Mouse (Mus musculus) lung, embryonic 16.5 days (tissue): ENCODE measurements around the gene Lix1l. TPM values are rescaled to one million over a fixed set of nuclear protein-coding genes. Genes with fewer than 3 reads are reported as not detected.

Experiments used
- ATAC-seq: fragments of 200-750 bp; cut with Nextera tagmentation; 2 replicates; pipeline ENCODE4 v1.8.0; 2017; ENCODE audit warnings: low read depth, mild to moderate bottlenecking, moderate library complexity
- H3K27ac ChIP-seq: fragments of 300-500 bp; sonication (generic); 2 replicates; pipeline ENCODE4 v1.5.1; 2014; ENCODE audit warnings: mild to moderate bottlenecking, control low read depth, low read length
- H3K27me3 ChIP-seq: fragments of 300-500 bp; sonication (generic); 2 replicates; pipeline ENCODE4 v1.6.1; 2014; ENCODE audit warnings: low read depth, low read length, mixed read lengths; ENCODE audit not compliant: control insufficient read depth, insufficient read depth
- H3K36me3 ChIP-seq: fragments of 300-500 bp; sonication (generic); 2 replicates; pipeline ENCODE4 v1.6.1; 2014; ENCODE audit warnings: low read length; ENCODE audit not compliant: control insufficient read depth, insufficient read depth
- H3K4me1 ChIP-seq: fragments of 300-500 bp; sonication (generic); replicated peaks from 2 replicates; pipeline ENCODE4 v1.6.1; 2014; ENCODE audit warnings: low read length, mixed read lengths; ENCODE audit not compliant: control insufficient read depth, insufficient read depth
- H3K4me2 ChIP-seq: fragments of 300-500 bp; sonication (generic); 2 replicates; pipeline ENCODE4 v1.6.1; 2014; ENCODE audit warnings: low read depth, low read length, control low read depth
- H3K4me3 ChIP-seq: fragments of 300-500 bp; sonication (generic); 2 replicates; pipeline ENCODE4 v1.5.1; 2014; ENCODE audit warnings: mild to moderate bottlenecking, low read length, control low read depth
- H3K9ac ChIP-seq: fragments of 300-500 bp; sonication (generic); 2 replicates; pipeline ENCODE4 v1.6.1; 2014; ENCODE audit warnings: low read length, control low read depth
- H3K9me3 ChIP-seq: fragments of 300-500 bp; sonication (generic); 2 replicates; pipeline ENCODE4 v1.6.1; 2016; ENCODE audit warnings: low read length; ENCODE audit not compliant: control insufficient read depth
- WGBS: fragments of 180-500 bp; shearing (Covaris S2); extraction: QIAGEN DNeasy Blood & Tissue Kit; methylation state at CpG from one replicate; pipeline ENCODE4 v1.1.7; 2014; 5-methylcytosine and 5-hydroxymethylcytosine counted together
- polyA plus RNA-seq: library from polyadenylated mRNA; unstranded; fragments of >200 nt; fragmentation: Nextera tagmentation; extraction: Ambion mirVana; gene quantifications from 2 replicates; pipeline ENCODE4 v1.2.1, GENCODE M21; 2015

The Lix1l gene
- polyA plus RNA-seq, 1 experiment from 2014 or later, result 8.2 TPM

DNA sequence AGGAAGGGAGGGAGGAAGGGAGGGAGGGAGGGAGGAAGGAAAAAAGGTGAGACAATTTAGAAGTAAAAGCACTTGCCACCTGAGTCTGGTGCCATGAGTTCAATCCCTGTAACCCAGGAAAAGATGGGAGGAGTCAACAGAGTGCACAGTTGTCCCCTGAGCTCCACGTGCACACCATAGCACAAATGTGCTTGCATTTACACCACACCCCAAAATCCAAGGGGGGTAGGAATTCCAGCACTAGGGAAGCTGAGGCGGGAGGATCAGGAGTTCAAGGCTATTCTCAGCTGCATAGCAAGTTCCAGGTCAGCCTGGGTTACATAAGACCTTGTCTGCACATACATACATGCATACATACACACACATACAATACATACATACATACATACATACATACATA, 29.6 kb upstream of the Lix1l start:
- H3K9ac ChIP-seq, result no peak overlapping the region
- WGBS, result 61% methylated on average over 2 of the region's 2 CpGs
- H3K9me3 ChIP-seq, result no peaks in the 10 kb centered on the region
- H3K36me3 ChIP-seq, result no peaks in the 10 kb centered on the region
- no peak overlapping the region for H3K4me3 ChIP-seq
- H3K27ac ChIP-seq, result no peak overlapping the region; the same call in 1 of the 2 replicates
- no peaks in the 10 kb centered on the region for H3K27me3 ChIP-seq
- H3K4me2 ChIP-seq, result no peak overlapping the region
- peaks cover 12% of the 10 kb centered on the region for H3K4me1 ChIP-seq
- no peak for ATAC-seq

GRCm38 (mm10) chr3:96571896-96572698, 28.9 kb upstream of the Lix1l start:
- Histone ChIP-seq H3K9me3 (no peaks in the 10 kb centered on the region), H3K4me2 (no peak overlapping the region), H3K36me3 (no peaks in the 10 kb centered on the region), H3K4me3 (no peak overlapping the region), H3K27me3 (no peaks in the 10 kb centered on the region), H3K9ac (no peak overlapping the region), H3K27ac (peak overlapping the region; percentile 71), H3K4me1 (peaks cover 18% of the 10 kb centered on the region)
- ATAC-seq, result no peak
- 70% methylated on average over 16 of the region's 16 CpGs for WGBS

DNA sequence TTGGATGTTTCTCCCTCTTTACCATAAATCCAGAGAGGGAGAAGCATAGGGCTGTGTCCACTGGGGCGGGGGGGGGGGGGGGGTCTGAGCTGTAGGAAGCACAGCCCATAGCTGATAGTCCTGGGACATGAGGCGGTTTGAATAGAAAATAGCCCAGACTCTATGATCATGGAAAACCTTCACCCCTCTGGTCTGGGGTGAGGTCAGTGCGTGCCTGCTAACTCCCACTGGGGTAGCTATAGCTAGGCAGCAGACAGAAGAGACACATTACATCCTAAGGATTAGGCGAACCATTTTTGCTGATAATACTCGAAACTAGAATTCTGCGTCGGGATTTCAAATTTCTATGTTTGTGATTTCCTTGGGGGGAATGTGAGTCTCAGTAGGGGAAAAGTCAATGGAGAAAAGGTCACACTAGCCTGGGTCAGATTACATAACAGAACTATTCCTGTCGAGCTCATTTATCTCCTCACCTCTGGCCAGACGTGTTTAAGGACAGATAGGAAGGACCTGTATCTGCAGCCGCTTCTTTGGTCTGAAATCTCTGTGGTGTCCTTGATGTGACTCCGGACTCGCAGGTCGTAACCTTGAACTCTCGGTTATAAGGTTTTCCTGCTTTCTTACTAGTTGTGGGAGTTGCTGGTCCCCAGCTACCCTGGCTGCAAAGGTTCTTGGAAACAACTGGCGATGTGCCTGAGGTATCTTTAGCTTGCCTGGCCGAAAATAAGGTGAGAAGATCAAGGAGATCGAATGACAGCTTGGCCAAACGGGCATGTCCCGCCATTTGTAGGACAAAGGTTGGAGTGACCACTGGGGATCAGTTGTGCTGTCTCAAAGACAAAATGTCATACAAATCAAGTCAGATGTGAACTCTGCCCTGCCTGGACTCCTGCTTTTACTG, 27.1 kb upstream of the Lix1l start:
- 67% methylated on average over 18 of the region's 19 CpGs for WGBS
- H3K9me3 ChIP-seq, result no peaks in the 10 kb centered on the region

GRCm38 (mm10) chr3:96575272-96575984, 25.5 kb upstream of the Lix1l start:
- peaks cover 25% of the 10 kb centered on the region for H3K4me1 ChIP-seq
- H3K9me3 ChIP-seq, result no peaks in the 10 kb centered on the region
- H3K4me2 ChIP-seq, result no peak overlapping the region; the same call in 1 of the 2 replicates
- peak overlapping the region; percentile 97 for H3K27ac ChIP-seq
- no peaks in the 10 kb centered on the region for H3K36me3 ChIP-seq
- no peak overlapping the region for H3K9ac ChIP-seq
- no peak for ATAC-seq
- no peaks in the 10 kb centered on the region for H3K27me3 ChIP-seq
- no peak overlapping the region for H3K4me3 ChIP-seq
- WGBS, result 89% methylated on average over 8 of the region's 8 CpGs

More for the DNA sequence above, 27.1 kb upstream of the Lix1l start:
- Histone ChIP-seq H3K4me3 (no peak overlapping the region), H3K36me3 (no peaks in the 10 kb centered on the region), H3K4me1 (peaks cover 25% of the 10 kb centered on the region), H3K4me2 (no peak overlapping the region), H3K27me3 (no peaks in the 10 kb centered on the region), H3K9ac (no peak overlapping the region), H3K27ac (no peak overlapping the region)
- ATAC-seq, result no peak

DNA sequence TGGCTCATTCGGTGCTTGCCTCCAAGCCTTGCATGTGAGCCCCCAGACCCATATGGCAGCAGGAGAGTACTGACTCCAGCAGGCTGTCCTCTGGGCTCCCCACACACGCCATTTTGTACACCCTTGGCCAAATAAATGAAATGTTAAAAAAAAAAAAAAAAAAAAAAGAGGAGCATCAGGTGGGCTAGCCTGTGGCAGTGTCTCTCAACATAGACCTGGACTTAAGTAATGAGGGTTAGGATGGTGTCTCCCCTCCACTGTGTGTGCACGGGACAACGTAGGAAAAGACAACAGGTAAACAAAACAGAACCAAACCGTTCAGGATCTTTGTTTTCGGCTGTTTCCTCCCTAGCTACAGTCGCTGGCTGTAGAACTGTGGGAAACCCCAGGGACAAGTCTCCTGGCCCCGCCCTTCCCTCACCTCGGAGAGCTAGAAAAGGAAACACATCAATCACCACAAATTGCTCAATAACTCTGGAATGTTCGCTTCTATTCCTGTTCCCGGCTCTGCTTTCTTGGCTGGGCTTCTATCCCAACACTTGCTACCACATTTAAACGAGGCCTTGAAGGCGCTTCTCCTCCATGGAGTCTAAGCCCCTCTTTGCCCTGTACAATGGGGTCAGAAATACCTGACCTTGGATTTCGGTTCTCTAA, 24.8 kb upstream of the Lix1l start:
- ATAC-seq, result peak; percentile 69
- no peaks in the 10 kb centered on the region for H3K27me3 ChIP-seq
- H3K4me2 ChIP-seq, result peak overlapping the region; percentile 53
- H3K4me3 ChIP-seq, result peak overlapping the region; percentile 18; the same call in 1 of the 2 replicates
- H3K9me3 ChIP-seq, result no peaks in the 10 kb centered on the region
- H3K9ac ChIP-seq, result peak overlapping the region; percentile 47
- H3K4me1 ChIP-seq, result peaks cover 26% of the 10 kb centered on the region
- WGBS, result 31% methylated on average over 14 of the region's 14 CpGs
- H3K36me3 ChIP-seq, result no peaks in the 10 kb centered on the region
- H3K27ac ChIP-seq, result peak overlapping the region; percentile 97

DNA sequence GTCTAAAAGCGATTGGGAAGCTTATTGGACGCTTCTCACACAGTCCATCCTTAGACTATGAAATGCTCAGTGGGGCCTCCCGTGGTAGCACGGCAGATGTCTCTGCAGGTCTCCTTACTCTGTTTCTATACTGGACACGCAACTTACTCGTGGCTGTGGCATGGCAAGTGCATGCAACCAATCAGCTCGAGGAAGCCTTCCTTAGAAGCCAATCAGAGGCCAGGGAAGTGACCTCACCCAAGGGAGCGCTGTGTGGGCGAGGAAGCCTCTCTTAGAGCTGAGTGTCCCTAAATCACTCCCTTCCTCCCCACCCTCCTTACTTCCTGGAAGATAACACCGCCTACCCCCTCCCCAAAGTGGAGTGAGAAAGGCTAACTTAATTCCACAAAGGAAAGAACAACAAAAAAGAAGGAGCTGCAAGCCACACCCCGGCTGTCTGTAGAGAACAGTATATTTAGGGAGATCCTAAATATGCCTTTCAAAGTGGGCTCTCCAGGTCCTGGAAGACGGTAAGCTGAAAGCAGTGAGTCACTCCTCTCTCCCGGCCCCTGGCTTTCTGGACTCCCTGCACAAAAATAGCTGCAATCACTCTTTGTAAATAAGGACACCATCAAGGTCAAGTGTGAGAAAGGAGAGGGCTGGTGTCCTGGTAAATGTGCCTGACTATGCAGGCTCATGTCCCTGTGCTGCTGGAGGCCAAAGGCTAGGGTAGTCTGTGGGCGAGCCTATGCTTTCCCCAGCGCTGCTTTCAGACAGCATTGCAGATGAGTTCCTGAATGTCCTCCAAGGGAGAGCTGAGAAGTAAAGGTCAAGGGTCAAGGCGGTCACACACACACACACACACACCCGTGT, 24.0 kb upstream of the Lix1l start, which contains the start of gene Gm16253:
TSS of gene Gm16253 (plus strand) at position 295 of the 852 bp plus-strand sequence.
- peaks cover 23% of the 10 kb centered on the region for H3K4me1 ChIP-seq
- no peaks in the 10 kb centered on the region for H3K36me3 ChIP-seq
- peak; percentile 93 for ATAC-seq
- H3K27me3 ChIP-seq, result no peaks in the 10 kb centered on the region
- H3K9ac ChIP-seq, result peak within 1 kb of the TSS; percentile 55
- peak within 1 kb of the TSS; percentile 20; the same call in 1 of the 2 replicates for H3K4me3 ChIP-seq
- peak within 1 kb of the TSS; percentile 53 for H3K4me2 ChIP-seq
- no peaks in the 10 kb centered on the region for H3K9me3 ChIP-seq
- 15% methylated on average over 17 of the region's 17 CpGs for WGBS
- peak within 1 kb of the TSS; percentile 97 for H3K27ac ChIP-seq

GRCm38 (mm10) chr3:96577566-96577965, 23.4 kb upstream of the Lix1l start:
- WGBS, result 74% methylated on average over 4 of the region's 4 CpGs

More at GRCm38 (mm10) chr3:96577566-96577965, 23.4 kb upstream of the Lix1l start:
- peaks cover 22% of the 10 kb centered on the region for H3K4me1 ChIP-seq
- no peaks in the 10 kb centered on the region for H3K9me3 ChIP-seq
- no peaks in the 10 kb centered on the region for H3K36me3 ChIP-seq
- H3K4me3 ChIP-seq, result no peak overlapping the region
- no peaks in the 10 kb centered on the region for H3K27me3 ChIP-seq
- H3K27ac ChIP-seq, result peak overlapping the region; percentile 97
- H3K4me2 ChIP-seq, result peak overlapping the region; percentile 53
- peak overlapping the region; percentile 55 for H3K9ac ChIP-seq
- ATAC-seq, result no peak
